Mouse (Mus musculus): Measurements from ENCODE around the gene Aff2.

GRCm38 (mm10) chrX:69663038-69663437 is 302.9 kb downstream of the Aff2 start:
- TF ChIP-seq CTCF (IDR thresholded peaks at IDR 0.05), result no peak
- TF ChIP-seq POLR2A (IDR thresholded peaks at IDR 0.05; ENCODE audit: insufficient read depth, low read depth, low read length), result no peak

Measured in heart, adult 2 months (tissue).